Mouse (Mus musculus): ENCODE measurements at regions not wholly inside any gene's neighbourhood (a gene's known extent, or its start where the extent isn't known, plus 50 kb on each side); places are given as distances from the start of the nearest gene placed in this dataset.

DNA sequence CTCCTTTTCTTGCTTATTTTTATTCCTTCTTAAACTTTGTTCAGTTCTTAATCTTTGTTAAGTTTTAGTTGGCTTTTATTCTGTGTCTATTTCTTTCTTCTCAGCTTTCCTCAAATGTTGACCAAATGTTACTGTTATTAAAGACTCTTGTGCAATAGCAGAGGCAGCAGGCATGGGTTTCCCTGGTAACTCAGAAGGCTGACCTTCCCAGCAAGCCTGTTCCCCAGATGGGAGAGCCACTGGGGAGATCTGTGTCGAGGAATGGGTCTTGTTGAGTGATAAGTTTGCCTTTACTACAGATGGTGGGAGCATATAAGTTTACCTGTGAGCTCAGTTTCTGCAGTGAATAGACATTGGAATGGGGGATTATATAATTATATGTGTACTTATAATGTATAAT is 237.2 kb downstream of the Plpp3 start:
- H3K4me1 ChIP-seq = no peaks in the 10 kb centered on the region
- no peak overlapping the region for H3K9ac ChIP-seq
- WGBS = 32% methylated on average over 1 of the region's 1 CpGs
- H3K36me3 ChIP-seq = no peaks in the 10 kb centered on the region
- no peak overlapping the region for H3K4me2 ChIP-seq (replicated peaks)
- no peaks in the 10 kb centered on the region for H3K9me3 ChIP-seq (replicated peaks)
- H3K27ac ChIP-seq (replicated peaks) = no peak overlapping the region
- no peak for ATAC-seq (ENCODE audit: insufficient number of reproducible peaks, low FRiP score, low TSS enrichment, low read depth)
- no peak overlapping the region for H3K4me3 ChIP-seq (replicated peaks)
- H3K27me3 ChIP-seq = no peaks in the 10 kb centered on the region

DNA sequence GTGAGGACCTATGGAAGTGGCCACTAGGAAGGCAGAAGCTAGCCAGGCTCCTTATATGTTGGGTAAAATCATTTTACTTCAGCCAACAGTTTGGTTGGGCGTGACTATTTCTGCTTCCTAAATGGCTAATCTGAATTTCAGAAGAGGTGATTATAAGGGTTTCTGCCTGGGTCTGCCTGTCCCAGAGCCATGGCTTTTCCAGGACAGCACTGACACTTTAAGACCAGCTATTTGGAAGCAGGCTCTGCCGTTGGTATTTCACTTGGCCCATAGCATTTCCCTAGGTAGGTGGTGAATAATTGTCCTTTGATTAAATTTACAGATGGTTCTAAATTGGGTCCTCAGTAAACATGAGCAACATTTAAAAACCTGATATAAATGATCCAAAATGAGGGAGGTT is 240.3 kb downstream of the Plpp3 start:
- 69% methylated on average over 2 of the region's 2 CpGs for WGBS
- ATAC-seq (ENCODE audit: insufficient number of reproducible peaks, low FRiP score, low TSS enrichment, low read depth) = no peak
- no peaks in the 10 kb centered on the region for H3K4me1 ChIP-seq
- no peak overlapping the region for H3K9ac ChIP-seq
- no peaks in the 10 kb centered on the region for H3K9me3 ChIP-seq (replicated peaks)
- H3K4me2 ChIP-seq (replicated peaks) = no peak overlapping the region
- no peak overlapping the region for H3K4me3 ChIP-seq (replicated peaks)
- no peaks in the 10 kb centered on the region for H3K27me3 ChIP-seq
- no peaks in the 10 kb centered on the region for H3K36me3 ChIP-seq
- H3K27ac ChIP-seq (replicated peaks) = no peak overlapping the region

GRCm38 (mm10) chr4:105402021-105402420 is 244.9 kb downstream of the Plpp3 start:
- H3K4me1 ChIP-seq = peaks cover 5% of the 10 kb centered on the region; the same call in 1 of the 2 replicates
- no peaks in the 10 kb centered on the region for H3K27me3 ChIP-seq
- no peak for ATAC-seq (ENCODE audit: insufficient number of reproducible peaks, low FRiP score, low TSS enrichment, low read depth)
- H3K4me3 ChIP-seq (replicated peaks) = no peak overlapping the region
- 81% methylated on average over 3 of the region's 3 CpGs for WGBS
- H3K9ac ChIP-seq = no peak overlapping the region
- H3K9me3 ChIP-seq (replicated peaks) = no peaks in the 10 kb centered on the region
- no peaks in the 10 kb centered on the region for H3K36me3 ChIP-seq
- no peak overlapping the region for H3K27ac ChIP-seq (replicated peaks)
- no peak overlapping the region for H3K4me2 ChIP-seq (replicated peaks)

DNA sequence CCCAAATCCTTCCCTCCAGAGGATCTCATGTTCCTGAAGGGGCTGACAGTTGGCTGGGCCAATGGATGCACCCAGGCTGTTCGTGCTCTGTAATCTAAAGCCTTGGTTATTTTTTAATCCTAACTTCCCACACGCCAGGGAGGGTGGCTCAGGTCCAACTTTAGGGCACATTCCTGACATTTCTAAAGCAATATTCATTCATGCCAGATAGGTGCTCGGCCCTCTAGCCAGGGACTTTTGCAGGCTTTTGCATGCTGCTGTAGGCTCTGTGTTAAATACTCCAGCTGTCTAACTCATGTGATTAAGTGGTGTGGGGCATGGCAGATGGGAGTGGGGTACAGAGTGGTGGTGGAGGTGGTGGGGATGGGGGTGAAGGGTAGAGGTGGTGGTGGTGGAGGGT is 246.0 kb downstream of the Plpp3 start:
- no peak for ATAC-seq (ENCODE audit: insufficient number of reproducible peaks, low FRiP score, low TSS enrichment, low read depth)
- Histone ChIP-seq H3K27ac (replicated peaks) (no peak overlapping the region), H3K9me3 (replicated peaks) (no peaks in the 10 kb centered on the region), H3K4me2 (replicated peaks) (no peak overlapping the region), H3K27me3 (no peaks in the 10 kb centered on the region), H3K4me3 (replicated peaks) (no peak overlapping the region), H3K4me1 (peaks cover 10% of the 10 kb centered on the region; the same call in 1 of the 2 replicates), H3K9ac (no peak overlapping the region), H3K36me3 (no peaks in the 10 kb centered on the region)
- 31% methylated on average over 3 of the region's 3 CpGs for WGBS

DNA sequence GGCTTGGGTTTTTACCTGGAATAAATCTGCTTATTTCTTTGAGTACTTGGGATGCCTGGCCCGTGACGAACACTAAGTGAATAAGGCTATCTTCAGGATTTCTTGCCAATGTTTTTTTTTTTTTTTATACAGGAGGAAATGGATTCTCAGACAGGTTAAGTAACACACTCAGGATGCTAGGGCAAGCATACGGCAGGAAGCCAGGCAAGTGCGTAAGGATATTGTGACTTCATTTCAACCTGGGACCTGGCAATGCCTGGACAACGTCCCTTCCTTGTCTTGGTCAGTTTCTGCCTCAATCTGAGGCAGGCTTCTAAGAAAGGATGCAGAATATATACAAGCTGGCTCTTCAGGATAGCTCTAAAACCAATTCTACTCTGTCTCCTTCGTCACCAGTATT is 246.5 kb downstream of the Plpp3 start:
- no peaks in the 10 kb centered on the region for H3K27me3 ChIP-seq
- no peak overlapping the region for H3K9ac ChIP-seq
- no peak overlapping the region for H3K27ac ChIP-seq (replicated peaks)
- H3K9me3 ChIP-seq (replicated peaks) = no peaks in the 10 kb centered on the region
- WGBS = 85% methylated on average over 6 of the region's 6 CpGs
- H3K4me3 ChIP-seq (replicated peaks) = no peak overlapping the region
- H3K4me1 ChIP-seq = peaks cover 10% of the 10 kb centered on the region; the same call in 1 of the 2 replicates
- no peak overlapping the region for H3K4me2 ChIP-seq (replicated peaks)
- ATAC-seq (ENCODE audit: insufficient number of reproducible peaks, low FRiP score, low TSS enrichment, low read depth) = no peak
- no peaks in the 10 kb centered on the region for H3K36me3 ChIP-seq

DNA sequence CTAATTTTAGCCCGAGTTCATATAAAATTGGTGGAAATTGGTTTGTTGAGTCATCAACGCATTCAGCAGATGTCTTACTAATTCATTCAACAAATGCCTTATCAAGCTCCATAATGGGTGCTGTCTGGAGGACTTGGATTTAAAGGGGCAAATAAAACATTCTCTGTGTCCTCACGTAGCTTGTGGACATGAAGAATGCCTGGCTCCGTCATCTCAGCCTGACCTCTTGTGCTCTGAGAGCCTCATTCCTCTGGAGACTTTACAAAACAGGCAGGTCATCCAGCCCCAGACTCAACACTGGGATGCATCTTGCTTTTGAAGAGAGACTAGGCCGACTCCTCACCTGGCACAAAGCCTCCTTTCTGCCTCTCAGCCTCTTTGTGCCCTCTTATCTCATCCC is 248.6 kb downstream of the Plpp3 start:
- Histone ChIP-seq H3K4me3 (replicated peaks) (no peak overlapping the region), H3K27ac (replicated peaks) (no peak overlapping the region), H3K36me3 (no peaks in the 10 kb centered on the region), H3K9me3 (replicated peaks) (no peaks in the 10 kb centered on the region), H3K4me1 (peaks cover 10% of the 10 kb centered on the region; the same call in 1 of the 2 replicates), H3K4me2 (replicated peaks) (no peak overlapping the region), H3K9ac (no peak overlapping the region), H3K27me3 (no peaks in the 10 kb centered on the region)
- ATAC-seq (ENCODE audit: insufficient number of reproducible peaks, low FRiP score, low TSS enrichment, low read depth) = no peak
- WGBS = 85% methylated on average over 5 of the region's 5 CpGs

DNA sequence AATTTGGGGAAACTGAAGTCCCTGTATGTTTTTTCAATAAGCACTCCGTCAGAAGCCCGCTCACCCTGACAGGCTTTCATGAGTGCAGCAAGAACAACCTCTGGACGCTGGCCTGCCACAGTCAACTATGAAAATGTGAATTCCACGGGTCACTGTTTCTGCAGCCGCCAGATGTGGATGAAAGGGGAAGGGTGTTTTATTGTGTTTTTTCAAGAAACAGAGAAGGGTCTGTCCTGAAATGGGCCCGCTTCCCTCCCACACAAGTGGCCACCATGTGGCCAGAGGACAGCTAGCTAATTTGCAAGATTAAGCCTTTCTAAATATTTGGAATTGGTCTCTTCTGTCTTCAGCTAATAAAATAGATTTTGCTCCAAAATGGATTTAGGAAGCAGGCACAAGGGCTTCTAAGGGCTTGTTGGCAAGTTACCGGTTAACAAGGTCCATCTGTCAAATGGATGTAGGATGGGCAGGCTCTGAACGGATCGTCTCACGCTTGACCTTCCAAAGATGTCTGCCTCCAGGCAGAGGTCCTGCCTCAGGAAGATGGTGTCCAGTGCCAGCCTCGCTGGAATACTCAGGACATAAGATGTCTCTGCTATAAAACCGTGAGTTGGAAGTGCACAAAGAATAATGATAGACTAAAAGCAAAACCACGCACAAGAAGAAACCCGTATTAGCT is 249.8 kb downstream of the Plpp3 start:
- Histone ChIP-seq H3K9me3 (replicated peaks) (no peaks in the 10 kb centered on the region), H3K4me1 (peaks cover 10% of the 10 kb centered on the region; the same call in 1 of the 2 replicates), H3K9ac (no peak overlapping the region), H3K27me3 (no peaks in the 10 kb centered on the region), H3K4me3 (replicated peaks) (no peak overlapping the region), H3K27ac (replicated peaks) (no peak overlapping the region), H3K4me2 (replicated peaks) (no peak overlapping the region), H3K36me3 (no peaks in the 10 kb centered on the region)
- no peak for ATAC-seq (ENCODE audit: insufficient number of reproducible peaks, low FRiP score, low TSS enrichment, low read depth)
- WGBS = 40% methylated on average over 14 of the region's 14 CpGs

DNA sequence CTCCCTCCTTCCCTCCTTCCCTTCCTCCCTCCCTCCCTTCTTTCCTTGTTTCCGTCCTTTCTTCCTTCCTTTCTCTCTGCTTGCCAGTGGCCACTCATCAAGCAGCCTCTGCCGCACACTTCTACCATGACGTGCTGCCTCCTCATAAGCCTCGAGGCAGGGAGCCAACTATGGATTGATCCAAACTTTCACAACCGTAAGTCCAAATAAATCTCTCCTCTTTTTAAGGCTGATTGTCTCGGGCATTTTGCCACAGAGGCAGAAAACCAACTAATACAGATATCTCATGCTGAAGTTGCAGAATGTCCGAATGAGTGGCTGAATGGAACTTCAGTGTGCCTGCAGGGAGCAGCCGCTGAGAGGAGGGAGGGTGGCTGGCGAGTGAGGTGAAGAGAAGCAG is 251.7 kb downstream of the Plpp3 start:
- 81% methylated on average over 9 of the region's 9 CpGs for WGBS
- Histone ChIP-seq H3K36me3 (no peaks in the 10 kb centered on the region), H3K9ac (no peak overlapping the region), H3K27me3 (no peaks in the 10 kb centered on the region), H3K27ac (replicated peaks) (no peak overlapping the region), H3K4me2 (replicated peaks) (no peak overlapping the region), H3K4me1 (peaks cover 10% of the 10 kb centered on the region; the same call in 1 of the 2 replicates), H3K9me3 (replicated peaks) (no peaks in the 10 kb centered on the region), H3K4me3 (replicated peaks) (no peak overlapping the region)
- ATAC-seq (ENCODE audit: insufficient number of reproducible peaks, low FRiP score, low TSS enrichment, low read depth) = no peak

DNA sequence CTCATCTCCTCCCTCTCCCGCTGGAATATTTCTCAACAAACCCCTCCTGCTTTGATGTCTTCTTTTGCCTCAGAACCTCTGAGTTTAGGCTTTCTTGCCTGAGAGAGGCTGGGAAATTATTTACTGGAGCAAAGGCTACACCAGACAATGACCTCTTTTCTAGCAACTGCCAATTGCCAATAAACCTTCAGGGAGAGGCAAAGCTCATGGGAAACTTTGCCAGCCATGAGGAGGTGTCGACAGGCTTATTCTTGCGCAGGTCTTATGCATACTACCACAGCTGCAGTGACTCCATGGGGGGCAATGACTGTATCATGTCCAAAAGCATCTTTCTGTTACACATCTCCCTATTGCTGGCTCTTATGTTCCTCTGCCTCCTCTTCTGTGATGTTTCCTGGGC is 260.0 kb downstream of the Plpp3 start:
- H3K27ac ChIP-seq (replicated peaks) = no peak overlapping the region
- H3K4me3 ChIP-seq (replicated peaks) = no peak overlapping the region
- WGBS = 94% methylated on average over 3 of the region's 3 CpGs

DNA sequence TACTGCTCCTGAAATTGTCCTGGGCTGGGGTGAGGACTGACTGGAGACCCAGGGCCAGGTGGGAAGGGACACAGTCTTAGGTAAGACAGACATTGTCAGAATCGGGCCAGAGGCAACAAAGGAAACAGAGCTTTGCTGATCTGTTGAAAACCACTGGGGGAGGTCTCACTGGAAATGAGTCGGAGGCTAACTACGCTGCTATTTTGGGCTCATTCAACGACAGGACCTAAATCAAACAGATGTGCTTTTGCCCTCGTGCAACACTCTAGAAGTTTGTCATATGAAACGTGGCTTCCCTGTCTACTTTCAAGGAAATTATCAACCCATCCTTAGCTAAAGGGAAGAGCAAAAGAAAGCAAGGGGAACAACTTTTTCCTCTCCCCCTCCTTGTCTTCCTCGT is 265.3 kb downstream of the Plpp3 start:
- H3K4me1 ChIP-seq = no peaks in the 10 kb centered on the region
- WGBS = 36% methylated on average over 7 of the region's 7 CpGs
- no peak overlapping the region for H3K9ac ChIP-seq
- H3K27ac ChIP-seq (replicated peaks) = no peak overlapping the region
- ATAC-seq (ENCODE audit: insufficient number of reproducible peaks, low FRiP score, low TSS enrichment, low read depth) = no peak
- no peaks in the 10 kb centered on the region for H3K36me3 ChIP-seq
- no peaks in the 10 kb centered on the region for H3K9me3 ChIP-seq (replicated peaks)
- no peaks in the 10 kb centered on the region for H3K27me3 ChIP-seq
- H3K4me3 ChIP-seq (replicated peaks) = no peak overlapping the region
- H3K4me2 ChIP-seq (replicated peaks) = no peak overlapping the region

More for the DNA sequence above, 260.0 kb downstream of the Plpp3 start:
- no peak for ATAC-seq (ENCODE audit: insufficient number of reproducible peaks, low FRiP score, low TSS enrichment, low read depth)
- Histone ChIP-seq H3K4me1 (no peaks in the 10 kb centered on the region), H3K27me3 (no peaks in the 10 kb centered on the region), H3K9ac (no peak overlapping the region), H3K36me3 (no peaks in the 10 kb centered on the region), H3K4me2 (replicated peaks) (no peak overlapping the region), H3K9me3 (replicated peaks) (no peaks in the 10 kb centered on the region)

GRCm38 (mm10) chr4:105423727-105424201 is 266.6 kb downstream of the Plpp3 start:
- no peak for ATAC-seq (ENCODE audit: insufficient number of reproducible peaks, low FRiP score, low TSS enrichment, low read depth)
- H3K27me3 ChIP-seq = no peaks in the 10 kb centered on the region
- H3K4me1 ChIP-seq = no peaks in the 10 kb centered on the region
- 82% methylated on average over 3 of the region's 3 CpGs for WGBS
- no peaks in the 10 kb centered on the region for H3K9me3 ChIP-seq (replicated peaks)
- no peaks in the 10 kb centered on the region for H3K36me3 ChIP-seq
- no peak overlapping the region for H3K4me2 ChIP-seq (replicated peaks)
- H3K27ac ChIP-seq (replicated peaks) = no peak overlapping the region
- H3K4me3 ChIP-seq (replicated peaks) = no peak overlapping the region
- no peak overlapping the region for H3K9ac ChIP-seq

DNA sequence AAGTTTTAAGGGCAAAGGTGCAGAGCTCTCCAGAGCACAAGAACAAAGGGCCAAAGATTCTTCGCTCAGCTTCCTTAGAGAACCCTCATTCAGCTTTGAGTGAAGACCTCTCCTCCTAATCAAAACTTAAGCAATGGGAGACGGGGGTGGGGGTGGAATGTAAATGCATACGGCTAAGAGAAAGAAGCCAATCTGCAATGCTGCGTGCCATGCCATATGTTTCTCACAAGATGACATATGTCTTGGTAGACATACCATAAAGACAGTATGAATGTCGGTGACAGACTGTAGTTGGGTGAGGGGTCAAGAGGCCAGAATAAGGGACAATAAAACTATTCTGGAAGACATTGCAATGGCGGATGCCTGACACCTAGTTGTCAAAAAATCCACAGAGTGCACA is 267.9 kb downstream of the Plpp3 start:
- no peak for ATAC-seq (ENCODE audit: insufficient number of reproducible peaks, low FRiP score, low TSS enrichment, low read depth)
- H3K9ac ChIP-seq = no peak overlapping the region
- WGBS = 62% methylated on average over 6 of the region's 6 CpGs
- no peak overlapping the region for H3K27ac ChIP-seq (replicated peaks)
- no peak overlapping the region for H3K4me3 ChIP-seq (replicated peaks)
- H3K4me1 ChIP-seq = no peaks in the 10 kb centered on the region
- no peak overlapping the region for H3K4me2 ChIP-seq (replicated peaks)
- H3K27me3 ChIP-seq = no peaks in the 10 kb centered on the region
- no peaks in the 10 kb centered on the region for H3K9me3 ChIP-seq (replicated peaks)
- no peaks in the 10 kb centered on the region for H3K36me3 ChIP-seq

Data from embryonic facial prominence, embryonic 15.5 days (tissue).